Mouse (Mus musculus): ENCODE results near the gene Yrdc.
A peak's percentile ranks its signal among the peaks of the same experiment; 100 is the strongest.

The Yrdc gene

GRCm38 (mm10) chr4:124850261-124850913 is at the start of gene Yrdc:
Gene Yrdc, plus strand, starts transcription at chr4:124850679.
- peak; percentile 95 for DNase-seq (ENCODE audit: low read depth)

GRCm38 (mm10) chr4:124801552-124802308 is 48.7 kb upstream of the Yrdc start, which contains the start of gene Mtf1:
Gene Mtf1, plus strand, starts transcription at chr4:124802104.
- peak; percentile 94 for DNase-seq (ENCODE audit: low read depth)

GRCm38 (mm10) chr4:124802309-124803260 is 47.9 kb upstream of the Yrdc start:
- DNase-seq (ENCODE audit: low read depth) = peak; percentile 99

DNA sequence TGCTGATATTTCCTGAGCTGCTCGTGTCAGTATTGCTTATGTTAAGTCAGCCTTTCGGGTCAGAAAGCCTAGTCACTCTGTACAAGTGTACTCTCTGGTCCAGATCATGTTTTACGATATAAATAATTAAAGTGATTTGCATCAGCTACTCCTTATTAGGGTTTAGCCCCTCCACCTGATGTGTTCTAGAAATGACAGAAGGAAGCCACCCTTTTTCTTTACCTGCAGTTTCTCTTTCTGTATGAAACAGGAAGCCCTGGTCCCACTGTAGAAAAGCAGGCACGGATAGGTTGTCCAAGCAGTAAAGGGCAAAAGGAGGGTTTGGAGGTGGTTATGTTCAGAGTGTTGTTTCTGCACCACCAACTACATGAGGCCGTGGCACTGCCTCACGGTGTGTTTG is 47.1 kb upstream of the Yrdc start:
- DNase-seq (ENCODE audit: low read depth) = peak; percentile 58

DNA sequence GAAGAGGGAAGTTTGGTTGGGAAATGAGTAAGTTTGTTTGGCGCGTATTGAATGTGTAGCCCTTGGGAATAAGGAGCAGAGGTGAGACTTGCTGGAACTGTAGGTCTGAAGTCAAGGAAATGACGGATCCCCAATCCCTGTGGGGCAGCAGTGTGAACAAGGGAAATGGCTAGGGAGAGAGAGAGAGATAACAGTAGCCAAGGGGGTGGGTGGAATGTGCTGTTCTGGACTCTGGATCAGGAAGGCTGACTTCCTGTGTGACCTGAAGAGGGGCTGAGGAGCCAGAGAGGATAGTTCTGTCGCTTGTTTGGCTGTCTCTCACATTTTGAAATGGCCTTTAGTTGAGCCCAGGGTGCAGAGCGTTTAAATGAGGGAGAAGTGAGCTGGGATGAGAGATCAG is 42.0 kb upstream of the Yrdc start:
- DNase-seq (ENCODE audit: low read depth) = no peak

GRCm38 (mm10) chr4:124809136-124809883 is 41.2 kb upstream of the Yrdc start:
- no peak for DNase-seq (ENCODE audit: low read depth)

GRCm38 (mm10) chr4:124810056-124810455 is 40.4 kb upstream of the Yrdc start:
- DNase-seq (ENCODE audit: low read depth) = no peak

DNA sequence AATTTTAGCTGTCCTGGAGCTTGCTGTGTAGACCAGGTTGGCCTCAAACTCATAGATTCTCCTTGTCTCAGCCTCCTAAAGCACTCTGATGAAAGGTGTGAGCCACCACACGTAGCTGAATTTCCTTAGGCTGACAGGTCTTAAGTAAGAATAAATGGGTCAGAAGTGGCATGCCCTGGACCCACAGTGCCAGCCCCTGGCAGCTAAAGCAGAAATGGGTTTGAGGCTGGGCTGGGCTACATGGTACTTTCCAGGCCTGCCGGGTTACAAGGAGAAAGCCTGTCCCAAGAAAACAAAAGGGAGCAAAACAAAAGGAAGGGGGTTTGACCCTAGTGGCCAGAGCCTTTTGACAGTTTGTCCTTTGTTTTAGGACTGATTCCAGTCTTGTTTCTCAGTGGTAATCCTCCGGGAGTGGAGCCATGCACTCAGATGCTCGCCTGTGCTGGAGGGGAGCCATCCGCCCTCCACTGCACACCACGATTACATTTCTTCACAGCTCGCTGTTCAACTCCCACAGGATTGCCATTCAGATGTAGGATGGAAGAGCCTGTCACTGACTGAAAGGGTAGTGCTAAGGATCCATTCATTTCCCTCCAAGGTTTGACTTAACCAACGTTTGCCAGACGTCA is 39.0 kb upstream of the Yrdc start:
- DNase-seq (ENCODE audit: low read depth) = no peak

- DNase-seq (ENCODE audit: low read depth) = no peak
These were observed 34.6 kb upstream of the Yrdc start for GRCm38 (mm10) chr4:124815901-124816300.

DNA sequence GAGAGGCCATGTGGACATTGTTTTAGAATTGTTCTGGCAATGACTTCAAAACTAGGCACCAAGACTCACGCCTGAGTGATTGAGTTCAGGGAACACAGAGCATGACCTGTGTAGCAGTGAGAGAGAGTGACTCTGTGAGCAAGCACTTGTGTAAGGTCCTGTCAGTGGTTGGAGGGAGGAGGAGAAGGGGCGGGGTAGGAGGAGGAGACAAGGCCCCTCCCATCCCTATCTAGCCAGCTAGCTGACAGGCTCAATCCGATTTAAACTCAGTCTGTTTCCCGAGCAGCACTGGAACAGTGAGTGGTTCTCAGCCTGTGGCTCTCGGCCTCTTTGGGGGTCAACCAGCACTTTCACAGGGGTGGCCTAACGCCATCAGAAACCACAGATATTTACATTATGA is 32.7 kb upstream of the Yrdc start:
- no peak for DNase-seq (ENCODE audit: low read depth)

DNA sequence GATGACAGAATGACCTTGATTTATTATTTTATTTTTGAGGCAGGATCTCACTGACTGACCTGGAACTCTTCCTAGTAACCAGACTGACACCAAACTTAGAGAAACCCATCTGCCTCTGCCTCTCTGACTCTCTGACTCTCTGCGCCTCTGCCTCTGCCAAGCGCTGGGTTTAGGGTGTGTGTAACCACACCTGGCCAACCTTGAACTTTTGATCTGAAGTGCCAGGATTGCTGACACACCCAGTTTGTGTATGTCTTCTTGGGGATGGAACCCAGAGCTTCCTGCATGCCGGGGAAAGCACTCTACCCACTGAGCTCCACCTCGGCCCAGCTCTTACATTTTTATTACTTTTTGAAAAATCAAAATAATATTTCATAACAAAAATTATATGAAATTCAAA is 31.6 kb upstream of the Yrdc start:
- no peak for DNase-seq (ENCODE audit: low read depth)

- DNase-seq (ENCODE audit: low read depth) = no peak
These were observed 25.5 kb upstream of the Yrdc start for GRCm38 (mm10) chr4:124824967-124825366.

GRCm38 (mm10) chr4:124825371-124825965 is 25.0 kb upstream of the Yrdc start:
- no peak for DNase-seq (ENCODE audit: low read depth)

- DNase-seq (ENCODE audit: low read depth) = no peak
These were observed 20.8 kb upstream of the Yrdc start for GRCm38 (mm10) chr4:124829671-124830070.

- DNase-seq (ENCODE audit: low read depth) = no peak
These were observed 17.7 kb upstream of the Yrdc start for GRCm38 (mm10) chr4:124832796-124833195.

DNA sequence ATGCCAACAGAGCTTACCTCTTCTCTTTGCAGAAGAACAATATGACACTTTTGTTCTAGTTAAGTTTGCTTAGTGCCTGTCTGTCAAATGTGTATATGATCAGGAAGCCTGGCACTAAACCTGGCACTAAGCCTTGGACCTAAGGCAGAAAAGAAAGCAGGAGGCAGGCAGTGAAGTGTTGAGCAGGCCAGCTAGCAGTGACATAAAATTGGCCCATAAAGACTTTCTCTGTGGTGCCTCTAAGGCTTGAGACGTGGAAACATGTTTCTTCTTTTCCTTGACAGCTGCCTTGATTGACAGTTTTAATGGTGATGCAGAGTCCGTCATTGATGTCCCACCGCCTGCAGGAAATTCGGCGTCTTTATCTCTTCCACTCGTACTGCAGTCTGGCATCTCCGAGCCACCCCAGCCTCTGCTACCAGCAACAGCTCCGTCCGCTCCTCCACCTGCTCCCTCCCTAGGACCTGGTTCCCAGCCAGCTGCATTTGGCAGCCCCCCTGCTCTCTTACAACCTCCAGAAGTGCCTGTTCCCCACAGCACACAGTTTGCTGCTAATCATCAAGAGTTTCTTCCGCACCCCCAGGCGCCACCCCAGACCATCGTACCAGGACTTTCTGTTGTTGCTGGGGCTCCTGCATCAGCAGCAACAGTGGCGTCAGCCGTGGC is 12.3 kb upstream of the Yrdc start:
- no peak for DNase-seq (ENCODE audit: low read depth)

GRCm38 (mm10) chr4:124840998-124841397 is 9.5 kb upstream of the Yrdc start:
- DNase-seq (ENCODE audit: low read depth) = peak; percentile 44

GRCm38 (mm10) chr4:124843493-124843892 is 7.0 kb upstream of the Yrdc start:
- DNase-seq (ENCODE audit: low read depth) = peak; percentile 55

DNA sequence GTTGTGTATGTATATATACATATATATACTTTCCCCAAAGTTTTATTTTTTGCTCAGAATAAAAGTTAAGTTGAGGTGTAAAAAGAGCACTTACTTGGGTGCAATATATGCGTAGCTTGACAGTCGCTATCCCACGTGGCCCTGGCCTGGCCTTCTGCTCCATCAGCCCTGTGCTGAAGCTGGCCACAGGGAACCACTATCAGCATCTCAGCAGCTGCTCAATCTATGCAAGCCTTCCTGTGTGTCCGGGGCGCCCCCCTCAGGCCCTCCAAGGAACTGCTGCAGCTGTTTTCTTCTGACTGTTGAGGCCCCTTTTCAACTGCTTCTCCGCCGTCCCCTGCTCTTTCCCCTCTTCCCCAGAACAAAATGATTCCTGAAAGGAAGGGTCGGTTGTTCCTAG is 2.9 kb upstream of the Yrdc start:
- DNase-seq (ENCODE audit: low read depth) = peak; percentile 82

DNA sequence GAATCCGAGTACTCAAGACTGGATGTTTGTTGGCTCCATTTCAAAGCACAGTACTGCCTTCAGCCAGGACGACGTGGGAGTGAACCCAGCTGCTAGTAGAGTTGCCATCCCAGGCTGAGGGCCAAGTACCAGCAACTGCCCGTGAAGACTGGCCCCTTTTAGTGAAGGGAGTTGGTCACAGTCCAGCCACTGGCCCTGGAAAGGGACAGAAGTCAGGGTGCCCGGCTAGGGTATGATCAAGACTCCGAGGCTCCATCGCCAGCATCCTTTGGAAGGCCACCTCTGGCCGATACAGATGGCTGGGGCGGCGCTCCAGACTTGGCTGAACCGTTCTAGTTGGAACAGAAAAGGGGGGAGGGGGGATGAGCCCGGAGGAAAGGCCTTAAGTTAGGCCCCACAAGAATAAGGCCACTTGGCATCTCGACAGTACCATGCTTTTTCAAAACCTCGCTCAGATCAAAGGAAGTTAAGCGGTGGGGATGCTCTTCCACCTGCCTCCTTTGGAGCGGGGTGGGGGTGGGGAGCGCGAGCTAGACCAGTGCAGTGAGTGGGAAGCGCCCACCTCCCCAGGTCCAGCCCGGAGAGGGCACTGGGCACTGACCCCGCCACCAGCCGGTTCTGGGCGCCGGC is 733 bp upstream of the Yrdc start:
- peak; percentile 19 for DNase-seq (ENCODE audit: low read depth)

Data from induced T-regulatory cell, adult 2 months (primary cell).